Mouse (Mus musculus) lung, postnatal 25 days (tissue): ENCODE measurements at regions not wholly inside any gene's neighbourhood (a gene's known extent, or its start where the extent isn't known, plus 50 kb on each side); places are given as distances from the start of the nearest gene placed in this dataset.

Experiments used
- DNase-seq: peaks from one replicate; pipeline ENCODE4 v3.0.0; 2022; ENCODE audit warnings: low spot score

GRCm38 (mm10) chr13:115231981-115232380 lies 130.2 kb upstream of the Itga1 start:
- DNase-seq, result no peak

DNA sequence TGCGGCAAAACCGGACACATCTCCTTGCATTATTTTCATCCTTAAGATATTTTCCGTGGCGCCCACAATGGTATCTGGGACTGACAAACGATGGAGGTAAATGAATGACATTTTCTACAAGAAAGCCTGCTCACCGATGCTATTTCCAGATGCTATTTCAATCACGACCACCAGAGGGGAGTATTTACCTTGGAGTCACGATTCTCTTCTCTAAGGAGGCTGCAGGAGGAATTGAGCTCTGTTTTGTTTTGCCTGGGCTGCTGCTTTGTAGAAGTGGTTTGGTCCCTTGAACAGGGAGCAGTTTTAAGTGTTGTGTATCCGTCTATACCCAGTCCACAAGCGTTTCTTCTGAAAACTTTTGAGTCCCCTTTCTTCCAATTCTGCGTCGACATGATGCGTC lies 128.7 kb upstream of the Itga1 start:
- DNase-seq, result peak; percentile 51

- no peak for DNase-seq
Observed at GRCm38 (mm10) chr13:115226824-115227223, 125.1 kb upstream of the Itga1 start.

GRCm38 (mm10) chr13:115219701-115220100 lies 117.9 kb upstream of the Itga1 start:
- DNase-seq, result no peak

GRCm38 (mm10) chr13:115211285-115211684 lies 109.5 kb upstream of the Itga1 start:
- DNase-seq, result no peak

GRCm38 (mm10) chr13:115210643-115211208 lies 109.0 kb upstream of the Itga1 start:
- no peak for DNase-seq

DNA sequence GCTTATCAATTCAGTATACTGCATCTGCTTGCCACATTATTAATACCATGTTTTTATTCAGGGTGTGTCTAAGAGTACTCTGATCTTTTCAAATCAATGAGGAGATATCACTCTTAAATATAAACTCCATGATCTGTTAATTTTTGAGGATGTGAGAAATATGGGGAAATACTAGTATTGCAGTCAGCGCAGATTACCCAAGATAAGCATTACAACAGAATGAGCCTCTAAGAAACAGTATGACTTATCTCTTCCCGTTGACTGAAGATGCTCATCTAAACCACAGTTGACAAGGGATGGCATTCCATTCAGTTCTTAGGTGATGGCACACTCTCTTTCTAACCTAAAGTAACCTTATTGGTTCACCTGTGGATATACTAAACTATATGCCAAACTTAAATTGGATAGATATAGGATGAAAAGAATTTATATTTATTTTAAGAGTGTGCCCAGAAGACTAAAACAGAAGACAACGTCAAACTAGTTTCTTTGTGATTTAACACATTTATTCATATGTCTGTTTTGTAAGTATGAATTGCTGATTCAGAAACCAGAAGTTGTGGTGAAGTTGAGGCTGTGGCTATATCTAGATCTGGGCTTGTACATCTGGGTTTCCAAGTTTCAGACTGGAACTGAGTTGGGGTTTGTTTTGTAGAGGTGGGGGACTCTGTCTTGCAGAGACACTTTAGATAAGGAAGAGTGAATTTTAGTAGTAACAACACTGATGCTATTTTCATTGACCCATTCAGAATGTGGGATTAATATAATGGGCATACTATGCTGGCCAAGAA lies 107.8 kb upstream of the Itga1 start:
- no peak for DNase-seq

- DNase-seq, result no peak
Observed at GRCm38 (mm10) chr13:115206723-115207122, 105.0 kb upstream of the Itga1 start.

- peak; percentile 16 for DNase-seq
Observed at GRCm38 (mm10) chr13:115199166-115199565, 97.4 kb upstream of the Itga1 start.

GRCm38 (mm10) chr13:115188066-115188465 lies 86.3 kb upstream of the Itga1 start:
- DNase-seq, result no peak

GRCm38 (mm10) chr13:115187356-115187755 lies 85.6 kb upstream of the Itga1 start:
- DNase-seq, result no peak

DNA sequence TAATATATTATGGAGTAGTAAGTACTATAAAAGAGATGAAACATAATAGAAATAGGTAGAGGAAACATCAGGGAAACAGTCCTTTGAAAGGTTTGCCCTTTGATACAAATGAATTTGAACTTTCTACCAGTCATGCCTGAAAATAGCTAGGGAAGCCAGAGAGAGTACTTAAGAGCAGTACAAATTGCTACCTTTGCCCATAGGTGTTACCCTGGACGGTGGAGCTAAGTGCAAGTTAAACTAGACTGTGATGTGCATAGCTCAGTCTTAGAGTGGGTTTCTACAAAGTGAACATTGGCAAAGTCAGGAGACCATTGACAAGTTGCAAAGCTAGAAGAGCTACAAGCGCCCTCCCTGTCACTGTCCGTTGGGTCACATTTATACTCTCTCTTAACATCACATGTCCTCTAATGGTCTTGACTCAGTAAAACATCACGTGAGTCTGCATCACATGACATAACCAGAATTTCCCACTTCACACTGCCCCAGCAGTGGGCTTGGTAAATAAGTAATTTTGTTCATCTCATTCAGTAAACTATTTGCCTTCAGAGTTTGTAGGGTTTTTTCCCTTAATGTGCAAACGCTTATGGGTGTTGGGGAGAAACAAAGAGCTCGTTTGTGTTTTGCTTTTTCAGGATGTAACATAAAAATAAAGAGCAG lies 80.6 kb upstream of the Itga1 start:
- no peak for DNase-seq

DNA sequence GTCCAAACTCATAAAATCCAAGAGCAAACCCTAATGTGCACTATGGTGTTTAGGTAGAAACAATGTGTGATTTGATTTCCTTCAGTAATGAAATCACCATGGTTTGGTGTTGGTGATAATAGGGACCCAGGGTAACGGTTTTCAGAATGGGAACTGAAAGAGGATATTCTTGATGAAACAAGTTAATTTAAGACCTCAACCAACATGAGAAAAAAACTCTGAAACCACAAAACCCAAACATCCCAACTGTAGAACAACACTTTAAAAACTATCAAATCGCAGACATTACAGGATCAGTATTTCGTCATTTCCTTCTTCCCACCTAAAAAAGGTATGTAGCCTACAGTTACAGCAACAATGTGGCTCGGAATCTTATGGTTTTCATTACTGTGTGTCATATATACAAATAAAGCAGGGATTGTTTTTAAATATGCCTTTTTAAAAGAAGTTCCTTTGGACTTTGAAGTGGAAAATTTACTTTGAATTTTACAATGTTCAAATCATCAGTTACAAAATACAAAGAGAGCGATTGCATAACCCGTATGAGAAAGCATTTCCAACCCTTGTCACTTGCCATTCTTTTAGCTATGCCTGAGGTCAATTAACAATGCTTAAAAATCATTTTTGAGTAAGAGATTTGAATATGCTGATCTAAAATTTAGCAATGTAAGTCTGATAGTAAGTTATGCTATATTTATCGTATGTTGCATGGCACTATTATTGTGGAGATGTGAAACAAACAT lies 76.6 kb upstream of the Itga1 start:
- no peak for DNase-seq

DNA sequence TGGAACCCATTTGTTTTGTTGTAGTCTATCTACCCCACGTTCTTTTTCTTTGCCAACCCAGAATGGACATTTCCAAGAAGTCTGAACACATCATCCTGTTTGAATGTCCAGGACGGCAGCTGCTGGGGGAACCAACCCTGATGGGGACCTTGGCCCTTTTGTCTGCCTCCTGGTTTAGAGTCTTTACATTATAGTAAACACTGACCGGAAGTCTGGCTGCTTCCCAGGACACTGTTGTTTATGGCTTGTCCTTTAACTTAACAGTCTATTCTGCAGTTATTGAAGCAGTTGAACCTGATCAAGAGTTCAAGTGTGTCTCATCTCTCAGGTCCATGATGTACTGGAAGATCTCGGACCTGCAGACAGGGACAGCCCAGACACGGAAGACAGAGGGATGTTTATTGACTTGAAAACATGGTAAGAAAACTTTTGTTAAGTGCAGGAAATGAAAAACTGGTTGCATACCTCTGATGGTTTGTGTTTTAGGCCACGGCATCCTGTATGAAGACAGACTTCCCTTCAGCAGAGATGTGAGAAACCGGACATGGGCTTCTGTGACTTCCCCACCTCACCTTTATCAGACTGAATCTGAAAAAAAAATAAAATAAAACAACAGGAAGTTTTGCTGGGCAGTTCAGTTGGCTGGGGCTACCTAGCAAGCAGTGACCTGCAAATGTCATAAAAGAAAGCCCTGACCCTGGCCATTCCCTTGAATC lies 69.7 kb upstream of the Itga1 start:
- DNase-seq, result no peak

GRCm38 (mm10) chr13:115165981-115166380 lies 64.2 kb upstream of the Itga1 start:
- DNase-seq, result no peak

- DNase-seq, result no peak
Observed at GRCm38 (mm10) chr13:115162689-115163413, 61.1 kb upstream of the Itga1 start.

DNA sequence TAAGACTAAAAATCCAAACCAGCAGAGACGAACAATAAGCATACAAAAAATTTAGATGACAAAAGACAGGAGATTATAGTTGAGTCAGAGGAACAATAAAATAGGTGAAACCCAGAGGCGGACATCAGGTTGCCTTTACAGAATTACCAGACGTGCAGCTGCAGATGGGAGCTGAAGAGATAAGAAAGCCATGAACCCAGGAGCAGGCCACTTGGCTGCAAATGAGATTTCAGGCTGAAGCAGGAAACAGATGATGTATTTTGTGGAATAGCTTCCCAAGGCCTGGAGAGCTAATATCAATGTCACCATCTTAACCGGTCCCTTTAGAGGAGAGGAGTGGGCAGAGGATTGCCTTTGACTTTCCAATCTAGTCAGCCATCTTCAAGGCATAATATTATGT lies 57.6 kb upstream of the Itga1 start:
- DNase-seq, result no peak
